Mouse (Mus musculus): ENCODE data around the gene Acpp. TPM values are rescaled to one million over a fixed set of nuclear protein-coding genes. Genes with fewer than 3 reads are reported as not detected.

The Acpp gene
- polyA plus RNA-seq (2014; fragmentation: Illumina TruSeq; extraction: RNeasy Lipid Tissue Mini Kit (QIAGEN cat#74804)) = 5.4 TPM

DNA sequence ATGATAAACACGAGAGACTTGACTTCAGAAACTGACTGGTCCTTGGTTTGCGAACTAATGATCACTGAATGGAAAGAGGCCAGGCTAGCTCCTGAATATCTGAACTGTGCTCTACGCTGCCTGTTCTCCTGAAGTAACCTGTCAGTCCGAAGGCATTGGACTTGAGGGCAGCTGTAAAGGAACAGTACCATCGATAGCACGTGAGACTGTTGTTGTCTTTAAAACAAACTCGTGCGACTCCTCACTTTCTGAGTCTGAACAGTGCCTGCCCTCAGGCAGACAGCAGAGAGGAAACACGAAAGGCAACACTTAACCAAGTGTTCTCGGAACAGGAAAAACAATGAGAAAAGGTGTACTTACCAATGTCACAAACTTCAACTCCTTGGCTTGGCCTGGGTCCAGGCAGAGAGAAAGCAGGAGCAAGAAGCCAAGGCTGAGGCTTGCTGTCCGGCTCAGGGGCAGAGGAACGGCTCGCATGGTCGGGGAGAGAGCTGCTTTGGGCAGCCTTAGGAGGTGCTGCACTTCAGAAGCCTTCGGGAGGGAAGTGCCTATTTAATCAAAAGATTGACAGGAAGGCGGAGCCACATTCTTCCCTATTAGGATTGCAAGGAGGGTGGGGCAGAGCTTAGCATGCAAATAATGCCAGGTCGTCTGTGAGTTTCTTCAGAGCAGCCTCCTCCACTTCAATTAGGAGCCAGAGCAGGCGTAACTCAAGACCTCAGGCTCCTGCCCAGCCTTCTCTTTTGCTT is at the start of gene Acpp:
TSS of gene Acpp (minus strand) at position 566 of the 749 bp plus-strand sequence.

DNA sequence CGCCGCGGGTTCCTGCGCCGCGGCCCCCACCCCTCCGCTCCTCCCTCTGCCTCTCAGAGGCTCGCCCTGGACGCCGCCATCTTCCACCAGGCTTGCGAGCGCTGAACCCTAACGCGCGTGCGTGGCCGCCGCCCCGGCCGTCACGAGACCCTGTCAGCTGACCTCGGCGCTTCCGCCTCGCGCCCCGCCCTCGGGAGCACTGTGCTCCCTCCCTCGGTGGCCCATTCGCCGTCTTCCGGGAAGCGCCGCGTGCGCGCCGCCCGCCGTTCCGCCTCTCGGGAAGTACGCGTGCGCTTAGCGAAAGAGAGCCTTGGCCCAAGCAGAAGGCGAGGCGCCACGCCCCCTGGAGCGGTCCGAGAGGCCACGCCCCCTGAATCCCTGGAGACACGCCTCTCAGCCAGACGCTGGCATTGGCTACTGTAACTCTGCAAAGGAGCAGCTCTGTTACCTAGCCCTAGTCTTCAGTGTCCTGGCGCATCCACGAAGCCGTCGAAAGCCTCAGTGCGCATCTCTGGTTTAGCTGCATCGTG is 74.7 kb downstream of the Acpp start, which contains the start of gene Dnajc13:
TSS of gene Dnajc13 (minus strand) at position 108 of the 530 bp plus-strand sequence.

Other genes starting within 250 kb of the Acpp start
- 2.9 TPM for gene Ackr4, start 210.8 kb downstream of the Acpp start, polyA plus RNA-seq (2014; fragmentation: Illumina TruSeq; extraction: RNeasy Lipid Tissue Mini Kit (QIAGEN cat#74804))
- 84.1 TPM for gene Dnajc13, start 74.8 kb downstream of the Acpp start, polyA plus RNA-seq (2014; fragmentation: Illumina TruSeq; extraction: RNeasy Lipid Tissue Mini Kit (QIAGEN cat#74804))
- not detected for gene Cpne4, start 209.5 kb upstream of the Acpp start, polyA plus RNA-seq (2014; fragmentation: Illumina TruSeq; extraction: RNeasy Lipid Tissue Mini Kit (QIAGEN cat#74804))